Mouse (Mus musculus): ENCODE results near the gene Gm11938. TPM values are rescaled to one million over a fixed set of nuclear protein-coding genes. Genes with fewer than 3 reads are reported as not detected.
"Not testable (repeated sequence)": the region's sequence is repeated elsewhere in the genome, so short reads cannot be mapped to it uniquely, and the experiment has no call there.

Gene Gm11938
- polyA plus RNA-seq (2015; fragmentation: Nextera tagmentation; extraction: Ambion mirVana): not detected in 2 replicates

DNA sequence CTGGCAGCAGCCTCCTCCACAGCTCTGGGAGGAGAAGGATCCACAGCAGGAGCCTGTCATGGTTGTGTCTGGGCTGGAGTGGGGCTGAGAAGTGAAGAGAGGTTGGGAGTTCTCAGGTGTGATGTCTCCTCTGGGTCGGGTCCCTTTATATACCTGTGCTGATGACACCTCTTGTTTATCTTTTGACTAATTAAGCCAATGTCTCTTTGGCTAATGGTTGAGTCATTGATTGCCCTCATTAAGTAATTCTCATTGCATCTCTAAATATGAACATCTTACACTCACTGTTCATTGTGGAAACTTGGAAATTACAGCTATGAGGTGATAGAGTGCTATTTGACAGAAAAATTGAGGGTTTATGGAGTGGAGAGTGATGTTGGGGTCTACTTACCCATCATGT, at the start of gene Gm11938:
TSS of gene Gm11938 (minus strand) at position 101 of the 400 bp plus-strand sequence.
- not testable (repeated sequence) for H3K9ac ChIP-seq (replicated peaks); H3K9me3 ChIP-seq; H3K36me3 ChIP-seq; H3K4me3 ChIP-seq (replicated peaks); H3K27me3 ChIP-seq; H3K4me2 ChIP-seq (replicated peaks); H3K27ac ChIP-seq; ATAC-seq; H3K4me1 ChIP-seq (replicated peaks)
- 87% methylated on average over 1 of the region's 1 CpGs for WGBS

GRCm38 (mm10) chr11:99650136-99650535, 47.0 kb upstream of the Gm11938 start, which contains the start of gene Gm11555:
Gene Gm11555, minus strand, starts transcription at chr11:99650236.
- H3K4me1 ChIP-seq (replicated peaks): no peaks in the 10 kb centered on the region
- H3K9ac ChIP-seq (replicated peaks): no peak within 1 kb of the TSS
- no peaks in the 10 kb centered on the region for H3K36me3 ChIP-seq
- no peak within 1 kb of the TSS for H3K27ac ChIP-seq
- H3K4me2 ChIP-seq (replicated peaks): no peak within 1 kb of the TSS
- 88% methylated on average over 2 of the region's 2 CpGs for WGBS
- no peaks in the 10 kb centered on the region for H3K27me3 ChIP-seq
- ATAC-seq: no peak
- H3K9me3 ChIP-seq: no peaks in the 10 kb centered on the region
- H3K4me3 ChIP-seq (replicated peaks): no peak within 1 kb of the TSS

GRCm38 (mm10) chr11:99646444-99646843, 43.3 kb upstream of the Gm11938 start:
- H3K36me3 ChIP-seq: no peaks in the 10 kb centered on the region
- ATAC-seq: no peak
- 89% methylated on average over 15 of the region's 15 CpGs for WGBS
- H3K27ac ChIP-seq: no peak overlapping the region
- H3K4me3 ChIP-seq (replicated peaks): no peak overlapping the region
- H3K4me2 ChIP-seq (replicated peaks): no peak overlapping the region
- H3K27me3 ChIP-seq: no peaks in the 10 kb centered on the region
- H3K9ac ChIP-seq (replicated peaks): no peak overlapping the region
- H3K4me1 ChIP-seq (replicated peaks): no peaks in the 10 kb centered on the region
- no peaks in the 10 kb centered on the region for H3K9me3 ChIP-seq

DNA sequence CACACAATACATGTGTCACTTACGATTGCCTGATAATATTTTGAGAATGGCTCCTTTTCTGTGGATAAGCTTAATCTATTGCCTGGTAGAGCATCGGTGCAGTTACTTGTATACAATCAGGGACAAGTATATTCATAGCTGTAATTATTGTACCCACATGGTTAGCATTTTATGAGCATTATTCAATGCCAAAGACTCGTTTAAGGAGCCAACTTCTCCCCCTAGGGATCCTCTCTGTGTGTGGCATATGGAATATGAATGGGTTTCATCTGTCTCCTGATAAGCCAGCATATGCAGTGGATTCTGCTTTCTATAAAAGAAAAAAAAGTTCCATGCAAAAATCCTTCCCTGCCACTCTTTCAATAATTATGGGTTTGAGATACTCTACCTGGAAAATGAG, 41.2 kb upstream of the Gm11938 start:
- Histone ChIP-seq H3K4me2 (replicated peaks) (no peak overlapping the region), H3K4me3 (replicated peaks) (no peak overlapping the region), H3K36me3 (no peaks in the 10 kb centered on the region), H3K4me1 (replicated peaks) (no peaks in the 10 kb centered on the region), H3K9me3 (no peaks in the 10 kb centered on the region), H3K27ac (no peak overlapping the region), H3K9ac (replicated peaks) (no peak overlapping the region), H3K27me3 (no peaks in the 10 kb centered on the region)
- ATAC-seq: no peak
- 70% methylated on average over 3 of the region's 3 CpGs for WGBS

- H3K9ac ChIP-seq (replicated peaks); H3K4me3 ChIP-seq (replicated peaks); H3K36me3 ChIP-seq; H3K4me1 ChIP-seq (replicated peaks); H3K27me3 ChIP-seq; H3K9me3 ChIP-seq; H3K4me2 ChIP-seq (replicated peaks); ATAC-seq; H3K27ac ChIP-seq: not testable (repeated sequence)
- 87% methylated on average over 9 of the region's 9 CpGs for WGBS
These were observed 40.6 kb upstream of the Gm11938 start, which contains the start of gene Krtap4-7 for GRCm38 (mm10) chr11:99643635-99644139. Gene Krtap4-7, minus strand, starts transcription at chr11:99644089.

DNA sequence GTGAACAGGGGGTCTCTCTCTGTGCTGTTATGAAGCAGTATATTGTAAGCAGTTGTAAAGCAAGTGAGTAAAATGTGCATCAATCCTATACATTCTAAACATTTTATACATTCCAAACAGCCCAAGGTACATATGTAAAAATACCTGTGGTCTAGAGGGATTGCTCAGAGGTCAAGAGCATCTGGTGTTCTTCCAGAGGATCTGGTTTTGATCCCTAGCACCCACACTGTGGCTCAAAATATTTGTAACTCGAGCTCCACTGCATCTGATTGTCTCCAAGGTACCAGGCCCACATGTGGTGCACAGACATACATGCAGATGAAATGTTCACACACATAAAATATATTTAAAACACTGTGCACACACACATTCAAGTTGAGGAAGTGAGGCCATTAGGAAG, 37.8 kb upstream of the Gm11938 start:
- no peak overlapping the region for H3K4me3 ChIP-seq (replicated peaks)
- no peaks in the 10 kb centered on the region for H3K4me1 ChIP-seq (replicated peaks)
- H3K9me3 ChIP-seq: no peaks in the 10 kb centered on the region
- H3K4me2 ChIP-seq (replicated peaks): no peak overlapping the region
- no peak overlapping the region for H3K9ac ChIP-seq (replicated peaks)
- ATAC-seq: no peak
- no peaks in the 10 kb centered on the region for H3K27me3 ChIP-seq
- WGBS: 47% methylated on average over 1 of the region's 1 CpGs
- H3K36me3 ChIP-seq: no peaks in the 10 kb centered on the region
- no peak overlapping the region for H3K27ac ChIP-seq

DNA sequence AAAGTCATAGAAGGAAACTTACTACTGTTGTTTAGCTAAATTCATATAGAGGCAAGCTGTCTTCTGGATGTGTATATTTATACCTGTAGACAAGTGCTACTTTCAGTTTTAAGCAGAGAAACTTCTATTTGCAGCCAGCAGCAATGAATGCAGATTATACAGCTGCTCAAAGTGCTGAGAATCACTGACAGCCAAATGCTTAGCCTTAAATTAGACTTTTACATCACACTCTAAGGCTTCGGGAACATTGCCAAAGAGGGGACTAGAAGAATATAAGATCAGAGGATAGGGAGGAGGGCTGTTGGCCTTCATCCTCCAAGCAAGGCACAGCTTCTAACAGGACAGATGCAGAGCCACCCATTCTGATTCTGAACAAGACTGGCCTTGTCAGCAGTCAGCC, 34.0 kb upstream of the Gm11938 start:
- 73% methylated on average over 1 of the region's 1 CpGs for WGBS
- H3K4me1 ChIP-seq (replicated peaks): no peaks in the 10 kb centered on the region
- no peak for ATAC-seq
- no peak overlapping the region for H3K4me2 ChIP-seq (replicated peaks)
- no peaks in the 10 kb centered on the region for H3K36me3 ChIP-seq
- H3K27ac ChIP-seq: no peak overlapping the region
- no peaks in the 10 kb centered on the region for H3K9me3 ChIP-seq
- no peak overlapping the region for H3K4me3 ChIP-seq (replicated peaks)
- H3K27me3 ChIP-seq: no peaks in the 10 kb centered on the region
- no peak overlapping the region for H3K9ac ChIP-seq (replicated peaks)

DNA sequence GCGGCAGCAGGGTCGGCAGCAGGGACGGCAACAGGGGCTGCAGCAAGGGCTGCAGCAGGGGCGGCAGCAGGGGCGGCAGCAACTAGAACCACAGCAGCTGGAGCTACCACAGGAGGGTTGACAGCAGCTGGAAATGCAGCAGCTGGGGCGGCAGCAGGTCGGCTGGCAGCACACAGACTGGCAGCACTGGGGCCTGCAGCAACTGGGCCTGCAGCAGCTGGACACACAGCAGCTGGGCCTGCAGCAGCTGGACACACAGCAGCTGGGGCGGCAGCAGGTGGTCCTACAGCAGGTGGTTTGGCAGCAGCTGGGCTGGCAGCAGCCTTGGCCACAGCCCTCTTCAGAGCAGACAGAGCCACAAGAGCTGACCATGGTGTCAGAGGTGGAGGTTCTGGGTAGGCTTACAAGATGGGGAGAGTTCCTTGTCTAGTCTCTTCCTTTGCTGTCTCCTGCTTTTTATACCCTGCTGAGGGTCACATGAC, 31.6 kb upstream of the Gm11938 start, which contains the start of gene Krtap4-2:
TSS of gene Krtap4-2 (minus strand) at position 432 of the 482 bp plus-strand sequence.
- no peak for ATAC-seq
- WGBS: 37% methylated on average over 8 of the region's 8 CpGs

DNA sequence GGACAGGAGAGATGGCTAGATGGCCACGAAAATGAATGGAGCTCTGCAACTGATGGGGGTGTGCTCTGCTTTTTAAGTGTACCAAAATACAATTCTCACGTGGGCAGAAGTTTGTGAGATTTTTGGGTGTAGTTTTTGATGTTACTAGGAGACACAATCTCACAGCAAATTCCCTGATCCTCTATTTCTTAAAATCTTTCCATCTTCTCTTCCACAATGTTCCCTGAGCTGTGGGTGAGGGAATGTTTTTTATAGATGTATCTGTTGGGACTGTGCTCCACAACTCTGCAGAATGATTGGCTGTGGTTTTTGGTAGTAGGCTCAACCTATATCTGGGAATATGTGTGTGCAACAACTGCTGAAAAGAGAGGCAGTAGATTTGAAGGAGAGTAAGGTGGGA, 30.2 kb upstream of the Gm11938 start:
- Histone ChIP-seq H3K9ac (replicated peaks) (no peak overlapping the region), H3K9me3 (no peaks in the 10 kb centered on the region), H3K27ac (no peak overlapping the region), H3K27me3 (no peaks in the 10 kb centered on the region), H3K4me3 (replicated peaks) (no peak overlapping the region), H3K36me3 (no peaks in the 10 kb centered on the region), H3K4me2 (replicated peaks) (no peak overlapping the region), H3K4me1 (replicated peaks) (no peaks in the 10 kb centered on the region)
- 77% methylated on average over 2 of the region's 2 CpGs for WGBS
- ATAC-seq: no peak

More for the DNA sequence above, 31.6 kb upstream of the Gm11938 start, which contains the start of gene Krtap4-2:
- Histone ChIP-seq H3K4me1 (replicated peaks) (no peaks in the 10 kb centered on the region), H3K9ac (replicated peaks) (0 out of 2 replicates have a peak within 1 kb of the TSS, but pooled peaks have one; percentile 3), H3K27me3 (no peaks in the 10 kb centered on the region), H3K27ac (no peak within 1 kb of the TSS), H3K4me2 (replicated peaks) (no peak within 1 kb of the TSS), H3K4me3 (replicated peaks) (no peak within 1 kb of the TSS), H3K36me3 (no peaks in the 10 kb centered on the region), H3K9me3 (no peaks in the 10 kb centered on the region)

DNA sequence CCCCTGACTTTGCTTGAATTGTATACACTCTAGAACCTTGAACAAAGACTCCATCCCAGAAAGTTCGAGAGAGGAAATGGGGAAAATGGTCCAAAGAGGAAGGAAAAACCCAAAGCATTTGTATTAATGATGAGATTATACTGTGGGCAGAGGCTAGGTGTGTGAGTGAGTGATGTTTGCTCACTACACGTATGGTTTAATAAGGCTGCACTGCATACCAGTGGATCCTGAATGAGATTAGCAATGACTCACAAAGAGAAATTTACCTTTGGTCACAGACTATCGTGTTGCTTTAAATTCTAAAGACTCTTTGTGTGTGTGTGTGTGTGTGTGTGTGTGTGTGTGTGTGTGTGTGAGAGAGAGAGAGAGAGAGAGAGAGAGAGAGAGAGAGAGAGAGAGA, 27.8 kb upstream of the Gm11938 start:
- Histone ChIP-seq H3K9ac (replicated peaks) (no peak overlapping the region), H3K27me3 (no peaks in the 10 kb centered on the region), H3K4me3 (replicated peaks) (no peak overlapping the region), H3K27ac (no peak overlapping the region), H3K4me1 (replicated peaks) (no peaks in the 10 kb centered on the region), H3K36me3 (no peaks in the 10 kb centered on the region), H3K4me2 (replicated peaks) (no peak overlapping the region), H3K9me3 (no peaks in the 10 kb centered on the region)
- 81% methylated on average over 3 of the region's 3 CpGs for WGBS
- ATAC-seq: no peak

- Histone ChIP-seq H3K4me3 (replicated peaks) (no peak within 1 kb of the TSS), H3K36me3 (no peaks in the 10 kb centered on the region), H3K4me1 (replicated peaks) (no peaks in the 10 kb centered on the region), H3K4me2 (replicated peaks) (no peak within 1 kb of the TSS), H3K27me3 (no peaks in the 10 kb centered on the region), H3K27ac (no peak within 1 kb of the TSS), H3K9ac (replicated peaks) (no peak within 1 kb of the TSS), H3K9me3 (no peaks in the 10 kb centered on the region)
- WGBS: 89% methylated on average over 4 of the region's 4 CpGs
- ATAC-seq: no peak
These were observed 25.0 kb upstream of the Gm11938 start, which contains the start of gene Krtap4-1 for GRCm38 (mm10) chr11:99628138-99628537. Gene Krtap4-1, minus strand, starts transcription at chr11:99628238.

DNA sequence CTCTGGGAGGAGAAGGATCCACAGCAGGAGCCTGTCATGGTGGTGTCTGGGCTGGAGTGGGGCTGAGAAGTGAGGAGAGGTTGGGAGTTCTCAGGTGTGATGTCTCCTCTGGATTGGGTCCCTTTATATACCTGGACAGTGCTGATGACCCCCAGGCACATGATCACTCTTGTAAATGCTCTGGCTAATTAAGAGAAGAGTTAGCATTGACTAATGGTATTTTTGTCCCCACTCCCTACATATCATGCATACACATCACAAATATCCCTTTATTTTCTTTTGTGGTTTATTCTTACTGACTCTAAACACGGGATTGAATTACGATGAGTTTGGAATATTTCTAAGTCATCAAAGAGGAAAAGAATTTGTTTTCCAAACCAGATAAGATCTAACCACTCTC, 17.2 kb upstream of the Gm11938 start, which contains the start of gene Gm11562:
TSS of gene Gm11562 (minus strand) at position 101 of the 400 bp plus-strand sequence.
- Histone ChIP-seq H3K9ac (replicated peaks) (no peak within 1 kb of the TSS), H3K4me1 (replicated peaks) (no peaks in the 10 kb centered on the region), H3K27me3 (no peaks in the 10 kb centered on the region), H3K9me3 (no peaks in the 10 kb centered on the region), H3K27ac (no peak within 1 kb of the TSS), H3K36me3 (no peaks in the 10 kb centered on the region), H3K4me2 (replicated peaks) (no peak within 1 kb of the TSS), H3K4me3 (replicated peaks) (no peak within 1 kb of the TSS)
- 93% methylated on average over 2 of the region's 2 CpGs for WGBS
- no peak for ATAC-seq

Measured in midbrain, embryonic 13.5 days (tissue).